Mouse (Mus musculus) bone marrow macrophage, adult 2 months (primary cell): ENCODE measurements around the gene Vps37b.

Source experiments
- CTCF ChIP-seq: IDR thresholded peaks from 2 replicates; pipeline ENCODE4 v1.5.1; 2012; ENCODE audit warnings: low read depth, mild to moderate bottlenecking, low read length, moderate library complexity
- POLR2A ChIP-seq: IDR thresholded peaks from 2 replicates; pipeline ENCODE4 v1.6.1; 2012; ENCODE audit warnings: mild to moderate bottlenecking, low read depth, low read length, borderline replicate concordance

- no peak for TF ChIP-seq CTCF
- TF ChIP-seq POLR2A: no peak
Observed at GRCm38 (mm10) chr5:124036341-124036740, 4.3 kb upstream of the Vps37b start.
